Mouse (Mus musculus): ENCODE measurements at regions not wholly inside any gene's neighbourhood (a gene's known extent, or its start where the extent isn't known, plus 50 kb on each side); places are given as distances from the start of the nearest gene placed in this dataset.
A peak's percentile ranks its signal among the peaks of the same experiment; 100 is the strongest.
"Not testable (repeated sequence)": the region's sequence is repeated elsewhere in the genome, so short reads cannot be mapped to it uniquely, and the experiment has no call there.

DNA sequence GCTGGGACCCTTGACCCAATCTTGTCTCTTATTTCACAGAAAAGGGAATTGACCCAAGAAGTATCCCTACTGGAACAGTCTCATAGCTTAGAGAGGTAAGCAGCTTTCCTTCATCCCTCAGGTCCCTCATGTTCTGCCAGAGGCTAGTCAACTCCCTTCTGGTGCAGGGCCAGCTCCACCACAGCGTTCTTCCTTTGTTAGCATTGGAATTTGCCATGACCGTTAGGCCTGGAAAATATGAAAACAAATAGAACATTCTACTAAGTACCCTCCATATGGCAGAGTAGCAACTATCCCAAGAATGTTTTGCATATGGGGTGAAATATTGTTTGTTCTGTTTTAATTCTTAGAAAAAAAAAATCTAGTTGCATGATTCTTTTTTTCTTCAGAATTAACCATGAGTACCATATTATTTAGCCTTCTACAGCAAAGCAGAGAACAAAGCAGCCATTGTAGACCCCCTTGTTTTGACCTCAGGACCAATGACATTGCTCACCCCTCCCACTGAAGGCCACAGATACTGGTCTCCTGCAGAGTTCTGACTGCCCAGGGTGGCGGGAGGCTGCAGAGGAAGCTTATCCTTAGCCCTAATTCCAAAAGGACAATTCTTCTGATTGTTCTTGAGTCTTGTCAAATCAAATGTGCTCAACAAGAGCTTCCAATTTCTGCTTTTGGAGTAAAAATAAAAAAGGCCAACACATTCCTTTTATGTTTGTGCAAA, 78.1 kb upstream of the Ehbp1 start:
- DNase-seq (ENCODE audit: low spot score): no peak

DNA sequence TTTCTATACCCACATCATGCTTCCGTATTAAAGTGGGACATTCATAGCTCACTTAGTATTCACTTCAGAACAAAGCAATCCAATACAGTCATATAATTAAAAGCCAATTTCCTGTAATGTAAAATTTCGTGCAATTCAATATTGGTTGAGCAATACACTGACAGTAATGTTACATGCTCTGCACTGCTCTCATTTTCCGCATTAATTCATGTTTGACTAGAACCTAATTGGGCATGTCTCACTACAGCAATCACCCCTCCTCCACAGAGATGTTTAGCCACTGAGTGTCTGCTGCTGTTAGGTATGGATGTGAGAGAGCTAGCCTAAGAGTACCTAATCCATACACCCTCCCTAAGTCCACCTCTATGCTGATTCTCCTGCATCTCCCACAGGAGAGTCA, 79.7 kb upstream of the Ehbp1 start:
- DNase-seq (ENCODE audit: low spot score): no peak

DNA sequence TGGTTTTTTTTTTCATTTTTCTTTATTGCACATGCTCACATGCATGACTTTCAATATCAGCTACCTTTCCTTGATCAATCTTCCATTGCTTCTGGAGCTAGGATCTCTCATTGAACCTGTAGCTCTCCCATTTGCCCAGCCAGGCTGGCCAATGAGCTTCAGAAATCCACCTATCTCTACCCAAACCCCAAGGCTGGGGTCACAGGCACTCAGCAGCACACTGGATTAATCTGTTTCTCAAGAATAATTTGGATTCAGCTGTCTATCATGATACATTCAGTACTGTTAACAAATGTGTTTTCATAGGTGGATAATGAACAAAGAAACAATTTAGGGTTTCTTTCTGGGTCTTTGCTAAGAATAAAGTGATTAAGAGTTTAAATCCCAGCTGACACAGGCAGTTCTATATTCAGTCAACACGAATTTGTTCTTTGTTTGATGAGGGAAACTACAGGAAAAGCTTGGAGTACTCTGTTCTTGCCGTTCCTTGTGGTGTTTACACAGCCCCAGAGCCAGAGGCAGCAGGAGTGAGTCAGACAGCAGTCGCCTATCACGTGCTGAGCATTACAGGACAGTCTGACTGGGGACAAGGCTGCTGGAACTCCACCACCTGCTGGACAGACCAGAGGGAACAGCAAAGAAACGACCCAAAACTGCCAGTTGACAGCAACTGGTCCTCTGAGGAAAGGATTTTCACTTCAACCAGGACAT, 74.6 kb upstream of the Tmem17 start:
- peak; percentile 88 for DNase-seq (ENCODE audit: low spot score)

DNA sequence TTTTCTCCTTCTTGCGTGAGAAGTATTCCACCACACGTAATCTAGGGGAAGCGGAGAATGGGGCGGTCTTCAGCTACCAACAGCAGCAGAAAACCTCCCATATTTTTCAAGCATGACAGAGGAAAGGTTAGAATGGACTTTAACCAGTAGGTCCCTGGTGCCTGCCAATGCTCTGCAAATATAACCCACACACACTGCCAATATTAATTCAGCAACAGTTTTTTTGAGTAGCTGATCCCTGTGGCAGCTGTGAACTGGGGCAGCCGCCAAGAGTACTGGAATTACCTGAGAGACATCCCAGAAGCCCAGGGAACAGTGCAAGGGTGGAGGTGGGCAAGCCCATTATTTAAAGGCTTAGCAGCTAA, 74.1 kb upstream of the Tmem17 start:
- DNase-seq (ENCODE audit: low spot score): no peak

DNA sequence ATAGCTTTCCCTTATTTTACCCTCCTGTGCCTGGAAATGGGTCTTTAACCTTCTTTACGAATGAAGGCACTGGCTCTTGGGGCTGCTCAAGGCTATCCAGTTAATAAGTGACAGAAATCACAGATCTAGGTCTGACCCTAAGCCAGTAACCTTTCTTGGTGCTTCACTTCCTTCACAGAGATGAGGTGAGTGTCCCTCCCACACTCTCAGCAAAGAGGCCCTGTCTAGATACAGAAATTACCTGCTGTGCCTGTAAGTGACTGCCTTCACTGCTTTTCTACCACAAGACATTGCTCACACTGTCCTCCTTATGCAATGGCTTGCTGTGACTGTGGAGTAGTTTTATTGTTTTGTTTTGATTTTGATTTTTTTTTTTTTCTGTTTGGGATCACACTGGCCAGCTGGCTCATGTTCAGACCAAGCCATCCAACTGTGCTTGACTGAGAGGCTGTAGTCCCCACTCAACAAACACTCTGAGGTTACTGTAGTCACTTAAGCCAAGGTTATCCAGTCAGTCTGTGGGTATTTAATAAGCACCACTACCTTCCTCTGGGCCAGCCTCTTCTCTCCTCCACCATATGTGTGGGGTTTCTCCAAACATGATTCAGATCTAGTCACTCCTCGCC, 73.3 kb upstream of the Tmem17 start:
- DNase-seq (ENCODE audit: low spot score): no peak

DNA sequence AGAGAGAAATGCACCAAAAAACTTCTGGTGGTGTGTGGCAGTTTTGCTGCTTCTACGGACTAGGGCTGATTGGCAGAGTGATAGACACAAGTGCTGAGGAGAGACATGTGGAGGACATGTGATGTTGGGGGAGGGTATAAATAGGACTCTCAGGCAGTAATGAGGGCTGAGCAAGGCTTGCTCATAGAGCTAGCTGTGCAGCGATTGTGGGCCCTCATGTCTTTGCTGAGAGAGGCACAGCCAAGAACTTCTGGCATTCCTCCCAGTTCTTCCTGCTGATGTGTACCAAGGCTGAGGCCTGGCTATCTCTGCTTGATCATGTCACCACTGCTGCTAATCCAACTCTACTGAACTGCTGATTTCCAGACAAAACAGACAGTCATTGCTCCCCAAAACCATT, 71.4 kb upstream of the Tmem17 start:
- DNase-seq (ENCODE audit: low spot score): peak; percentile 88

DNA sequence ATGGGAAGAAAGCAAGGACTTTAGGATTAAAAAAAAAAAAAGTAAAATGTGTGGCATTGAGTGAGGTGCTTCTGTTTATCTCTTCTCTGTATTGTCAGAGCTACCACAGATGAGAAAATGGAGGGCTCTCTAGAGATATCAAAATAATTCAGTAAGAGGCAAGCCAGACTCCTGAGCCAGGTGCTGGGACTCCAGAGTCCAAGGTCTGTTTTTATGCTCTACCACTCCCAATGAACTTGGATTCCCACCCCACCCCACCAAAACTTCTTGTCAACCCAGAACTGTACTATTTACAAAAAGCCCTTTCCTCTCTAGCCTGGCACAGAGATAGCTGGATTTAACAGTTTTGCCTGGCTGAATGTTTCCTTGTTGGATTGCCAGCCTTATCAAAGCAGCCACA, 58.7 kb upstream of the Tmem17 start:
- no peak for DNase-seq (ENCODE audit: low spot score)

DNA sequence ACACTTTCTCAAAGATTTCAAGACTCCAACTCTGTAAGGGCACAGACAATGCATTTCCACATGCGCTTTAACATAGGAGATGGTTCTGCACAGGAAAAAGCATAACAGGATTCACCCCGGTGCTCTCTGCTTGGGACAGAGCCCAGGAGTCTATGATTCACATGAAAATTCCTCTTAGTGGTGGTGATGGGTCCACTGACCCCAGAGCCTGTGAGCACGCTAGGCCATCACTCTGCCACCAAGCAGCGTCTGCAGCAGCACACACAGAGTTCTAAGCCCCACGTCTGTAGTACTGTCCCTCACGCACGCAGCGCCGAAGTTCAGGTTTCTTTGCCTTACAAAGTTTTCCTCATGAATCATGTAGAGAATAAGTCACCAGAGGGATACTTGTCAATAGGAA, 55.6 kb upstream of the Tmem17 start:
- DNase-seq (ENCODE audit: low spot score): no peak

DNA sequence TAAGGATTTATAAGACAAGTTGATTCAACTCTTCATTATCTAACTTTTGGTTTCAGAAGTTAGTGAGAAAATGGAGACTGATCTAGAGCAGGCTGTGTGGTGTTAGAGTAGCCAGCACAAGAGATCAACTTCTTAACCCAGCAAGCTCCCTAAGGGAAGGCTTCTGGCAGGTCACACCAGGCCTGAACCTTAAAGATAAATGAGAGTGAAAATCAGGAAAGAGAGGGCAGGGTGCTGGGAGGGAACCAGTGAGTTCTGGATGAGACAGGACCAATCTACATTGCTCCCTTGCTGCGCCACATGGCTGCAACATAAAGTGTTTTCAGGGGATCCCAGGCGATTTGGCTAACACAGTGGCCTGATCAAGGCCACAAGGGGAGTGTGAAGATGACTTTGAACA, 54.7 kb upstream of the Tmem17 start:
- DNase-seq (ENCODE audit: low spot score): no peak

DNA sequence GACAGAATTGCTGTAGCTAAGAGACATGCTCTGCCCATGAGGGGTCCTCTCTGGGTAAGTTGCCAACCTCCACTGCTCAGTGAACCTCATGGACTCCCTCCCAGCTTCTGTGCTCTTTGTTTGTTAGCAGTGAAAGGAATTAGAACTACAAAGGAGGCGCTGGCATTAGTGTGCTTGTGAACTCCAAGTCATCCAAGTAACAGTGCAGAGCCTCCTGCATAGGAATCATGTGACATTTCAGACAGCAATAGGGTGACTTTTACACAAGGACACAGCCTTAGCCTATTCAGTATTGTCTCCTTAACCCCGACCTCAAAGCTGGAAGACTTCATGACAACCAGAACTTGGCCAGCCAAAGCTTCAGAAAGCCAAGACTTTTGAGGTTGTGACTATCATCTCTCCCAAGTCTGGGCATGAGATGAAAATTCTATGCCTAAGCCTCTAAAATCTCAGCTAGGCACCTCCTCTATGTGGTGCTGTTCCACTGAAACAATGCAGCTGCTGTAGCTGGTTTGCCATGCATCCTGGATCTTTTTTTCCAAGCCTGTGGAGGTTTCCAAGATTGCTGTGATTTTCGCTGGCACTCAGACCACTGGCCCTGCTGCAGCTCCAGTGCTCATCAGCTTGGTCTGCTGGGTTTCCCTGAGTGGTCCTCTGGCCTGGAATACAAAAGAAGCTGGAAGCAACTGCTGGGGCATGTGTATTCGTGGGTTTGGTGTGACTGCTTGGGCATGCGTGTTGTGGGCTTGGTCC, 52.8 kb upstream of the Tmem17 start:
- no peak for DNase-seq (ENCODE audit: low spot score)

DNA sequence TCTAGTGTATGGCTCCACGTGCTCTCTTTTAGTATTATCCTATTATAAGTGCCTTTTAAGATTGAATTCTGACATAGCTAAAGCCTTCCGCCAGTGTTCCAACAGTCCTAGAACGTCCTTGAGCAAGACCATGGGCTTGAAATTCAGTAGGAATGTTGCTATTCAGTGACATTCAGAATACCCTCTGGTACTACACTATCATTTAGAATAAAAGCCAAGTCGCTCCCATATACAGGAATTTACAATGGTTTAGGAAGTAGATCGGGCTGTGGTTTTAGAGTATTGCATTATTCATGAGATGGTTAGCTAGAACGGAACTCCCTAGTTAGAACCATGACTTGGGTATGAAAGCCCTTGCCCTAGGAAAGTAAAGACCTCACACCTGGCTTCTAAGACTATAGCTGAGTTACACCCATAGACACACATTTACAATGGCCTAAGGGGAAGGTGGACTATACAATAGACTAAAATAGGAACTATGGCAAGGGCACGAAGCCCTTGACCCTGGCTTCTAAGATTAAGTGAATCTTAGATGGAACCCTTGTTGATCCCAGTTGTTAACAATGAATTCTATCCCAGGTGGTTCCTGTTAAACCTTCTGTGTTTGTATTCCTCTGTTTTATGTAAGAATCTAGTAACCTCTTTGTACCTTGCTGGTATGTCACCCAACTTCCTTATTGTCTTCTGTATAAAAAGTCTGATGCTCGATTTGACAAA, 50.7 kb upstream of the Tmem17 start:
- not testable (repeated sequence) for DNase-seq (ENCODE audit: low spot score)
